Mouse (Mus musculus) E14TG2a.4 (cell line): ENCODE measurements around the gene Kiss1.

Experiments
- CTCF ChIP-seq: conservative IDR thresholded peaks from 2 replicates; pipeline ENCODE4 v1.5.1; 2014; ENCODE audit warnings: low read length
- NANOG ChIP-seq: IDR thresholded peaks from 2 replicates; pipeline ENCODE4 v1.6.1; 2014; ENCODE audit warnings: borderline replicate concordance, low read length, mixed read lengths
- POU5F1 ChIP-seq: IDR thresholded peaks from 2 replicates; pipeline ENCODE4 v1.6.1; 2014; ENCODE audit warnings: low read length, borderline replicate concordance

GRCm38 (mm10) chr1:133361006-133361405 is 39.3 kb downstream of the Kiss1 start:
- no peak for TF ChIP-seq CTCF
- TF ChIP-seq NANOG: no peak
- no peak for TF ChIP-seq POU5F1
